Mouse (Mus musculus) heart, embryonic 13.5 days (tissue): ENCODE data around the gene Mdm2. TPM values are rescaled to one million over a fixed set of nuclear protein-coding genes. Genes with fewer than 3 reads are reported as not detected.
A peak's percentile ranks its signal among the peaks of the same experiment; 100 is the strongest.
"Not testable (repeated sequence)": the region's sequence is repeated elsewhere in the genome, so short reads cannot be mapped to it uniquely, and the experiment has no call there.

Source experiments
- ATAC-seq: fragments of 200-750 bp; cut with Nextera tagmentation; 2 replicates; pipeline ENCODE4 v1.8.0; 2017; ENCODE audit warnings: moderate TSS enrichment; ENCODE audit not compliant: insufficient number of reproducible peaks, low FRiP score, low TSS enrichment; ENCODE audit errors: extremely low read depth
- H3K27ac ChIP-seq: fragments of 300-500 bp; sonication (generic); replicated peaks from 2 replicates; pipeline ENCODE4 v1.5.1; 2015; ENCODE audit warnings: moderate library complexity, mild to moderate bottlenecking, inconsistent platforms
- H3K27me3 ChIP-seq: fragments of 300-500 bp; sonication (generic); replicated peaks from 2 replicates; pipeline ENCODE4 v1.6.1; 2015; ENCODE audit warnings: mild to moderate bottlenecking, inconsistent platforms
- H3K36me3 ChIP-seq: fragments of 300-500 bp; sonication (generic); 2 replicates; pipeline ENCODE4 v1.6.1; 2015; ENCODE audit warnings: mild to moderate bottlenecking, inconsistent platforms
- H3K4me1 ChIP-seq: fragments of 300-500 bp; sonication (generic); 2 replicates; pipeline ENCODE4 v1.6.1; 2015; ENCODE audit warnings: inconsistent platforms
- H3K4me2 ChIP-seq: fragments of 300-500 bp; sonication (generic); 2 replicates; pipeline ENCODE4 v1.6.1; 2015; ENCODE audit warnings: inconsistent platforms, mild to moderate bottlenecking, moderate library complexity
- H3K4me3 ChIP-seq: fragments of 300-500 bp; sonication (generic); 2 replicates; pipeline ENCODE4 v1.5.1; 2015; ENCODE audit warnings: moderate library complexity, mild to moderate bottlenecking, inconsistent platforms
- H3K9ac ChIP-seq: fragments of 300-500 bp; sonication (generic); 2 replicates; pipeline ENCODE4 v1.6.1; 2015; ENCODE audit warnings: inconsistent platforms, mild to moderate bottlenecking, moderate library complexity
- H3K9me3 ChIP-seq: fragments of 300-500 bp; sonication (generic); 2 replicates; pipeline ENCODE4 v1.6.1; 2016; ENCODE audit warnings: inconsistent platforms
- WGBS: fragments of 180-500 bp; shearing (Covaris S2); methylation state at CpG from one replicate; pipeline ENCODE4 v1.1.7; 2015; ENCODE audit warnings: mixed read lengths; 5-methylcytosine and 5-hydroxymethylcytosine counted together
- polyA plus RNA-seq: library from polyadenylated mRNA; unstranded; fragments of >200 nt; fragmentation: Nextera tagmentation; extraction: Ambion mirVana; gene quantifications from 2 replicates; pipeline ENCODE4 v1.2.1, GENCODE M21; 2015

Gene Mdm2
- polyA plus RNA-seq, 1 experiment from 2014 or later = 38.7 TPM

DNA sequence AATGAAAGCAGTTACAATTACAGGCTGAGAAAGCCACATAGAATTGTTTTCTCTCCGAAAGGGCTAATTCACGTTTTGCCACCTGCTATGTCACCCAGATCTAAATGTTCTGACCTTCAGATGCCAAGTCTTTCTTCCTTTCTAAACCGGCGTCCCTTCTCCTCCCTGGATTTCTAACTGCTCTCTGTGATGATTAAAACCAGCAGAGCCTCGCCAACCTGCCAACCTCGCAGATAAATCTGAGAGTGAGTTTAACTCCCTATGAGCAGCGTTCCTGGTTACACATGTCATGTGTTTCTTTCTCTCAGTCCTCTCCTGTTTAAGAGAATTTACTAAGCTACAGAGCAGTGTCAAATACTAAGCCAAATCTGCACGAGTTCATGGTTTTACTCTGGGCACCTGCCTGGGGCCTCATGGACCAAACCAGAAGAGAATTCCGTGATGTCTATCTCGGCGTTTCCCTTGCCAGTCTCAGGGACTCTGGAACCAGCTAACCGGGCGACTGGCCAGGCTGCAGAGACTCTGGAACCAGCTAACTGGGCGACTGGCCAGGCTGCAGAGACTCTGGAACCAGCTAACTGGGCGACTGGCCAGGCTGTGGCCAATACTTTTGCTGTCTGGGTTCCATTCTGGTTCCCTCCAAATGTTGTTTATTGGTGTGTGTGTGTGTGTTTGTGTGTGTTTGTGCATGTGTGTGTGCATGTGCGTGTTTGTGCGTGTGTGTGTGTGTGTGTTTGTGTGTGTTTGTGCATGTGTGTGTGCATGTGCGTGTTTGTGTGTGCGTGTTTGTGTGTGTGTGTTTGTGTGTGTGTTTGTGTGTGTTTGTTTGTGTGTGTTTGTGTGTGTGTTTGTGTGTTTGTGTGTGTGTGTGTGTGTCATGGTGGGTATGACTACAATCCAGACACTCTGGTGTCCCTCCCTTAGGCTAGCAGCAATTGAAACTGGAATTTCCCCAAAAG lies 7.9 kb upstream of the Mdm2 start:
- H3K9ac ChIP-seq = peak overlapping the region; percentile 66
- H3K36me3 ChIP-seq = no peaks in the 10 kb centered on the region
- H3K4me3 ChIP-seq = no peak overlapping the region
- ATAC-seq = no peak
- peak overlapping the region; percentile 42 for H3K4me2 ChIP-seq
- H3K4me1 ChIP-seq = peaks cover 21% of the 10 kb centered on the region
- peak overlapping the region; percentile 62 for H3K27ac ChIP-seq
- no peaks in the 10 kb centered on the region for H3K27me3 ChIP-seq
- H3K9me3 ChIP-seq = no peaks in the 10 kb centered on the region
- 50% methylated on average over 19 of the region's 19 CpGs for WGBS

DNA sequence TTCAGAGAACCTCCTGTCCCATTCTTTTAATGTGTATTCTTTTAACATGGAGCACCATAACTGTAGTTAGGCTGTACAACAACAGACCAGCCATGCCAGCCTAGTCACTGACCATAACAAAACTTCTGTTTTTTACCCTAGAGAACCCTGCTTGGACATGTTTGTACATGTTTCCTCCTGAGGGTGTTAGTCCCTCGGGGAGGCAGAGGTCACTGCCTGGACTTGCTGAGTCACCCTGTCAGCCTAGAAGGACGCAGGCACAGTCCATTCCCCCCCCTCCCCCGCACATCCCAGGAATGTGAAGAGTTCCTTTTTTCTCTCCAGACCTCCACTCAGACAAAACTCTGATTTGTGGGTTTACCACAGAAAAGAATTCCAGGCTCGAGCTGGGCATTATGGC lies 7.0 kb upstream of the Mdm2 start:
- H3K4me2 ChIP-seq = peak overlapping the region; percentile 42
- H3K27ac ChIP-seq = peak overlapping the region; percentile 62
- no peaks in the 10 kb centered on the region for H3K9me3 ChIP-seq
- peak; percentile 57; the same call in 1 of the 2 replicates for ATAC-seq
- WGBS = 5% methylated on average over 4 of the region's 4 CpGs
- H3K27me3 ChIP-seq = no peaks in the 10 kb centered on the region
- H3K4me3 ChIP-seq = no peak overlapping the region
- H3K36me3 ChIP-seq = no peaks in the 10 kb centered on the region
- H3K9ac ChIP-seq = peak overlapping the region; percentile 66
- H3K4me1 ChIP-seq = peaks cover 21% of the 10 kb centered on the region

DNA sequence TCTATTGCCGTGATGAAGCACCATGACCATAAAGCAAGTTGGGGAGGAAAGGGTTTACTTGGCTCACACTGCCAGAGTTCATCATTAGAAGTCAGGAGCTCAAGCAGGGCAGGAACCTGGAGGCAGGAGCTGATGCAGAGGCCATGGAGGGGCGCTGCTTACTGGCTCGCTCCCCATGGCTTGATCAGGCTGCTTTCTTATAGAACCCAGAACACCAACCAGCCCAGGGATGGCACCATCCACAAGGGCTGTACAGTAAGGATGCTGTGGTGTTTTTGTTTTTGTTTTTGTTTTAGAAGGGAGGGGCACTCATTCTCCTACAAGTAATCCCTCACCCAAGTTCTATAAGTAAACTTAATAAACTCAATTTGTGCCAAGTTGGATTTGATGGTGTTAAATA lies 6.1 kb upstream of the Mdm2 start:
- Histone ChIP-seq H3K4me1 (peaks cover 21% of the 10 kb centered on the region), H3K9ac (no peak overlapping the region), H3K27ac (no peak overlapping the region), H3K4me2 (no peak overlapping the region), H3K27me3 (no peaks in the 10 kb centered on the region), H3K4me3 (no peak overlapping the region), H3K9me3 (no peaks in the 10 kb centered on the region), H3K36me3 (no peaks in the 10 kb centered on the region)
- no peak for ATAC-seq
- 86% methylated on average over 3 of the region's 3 CpGs for WGBS

DNA sequence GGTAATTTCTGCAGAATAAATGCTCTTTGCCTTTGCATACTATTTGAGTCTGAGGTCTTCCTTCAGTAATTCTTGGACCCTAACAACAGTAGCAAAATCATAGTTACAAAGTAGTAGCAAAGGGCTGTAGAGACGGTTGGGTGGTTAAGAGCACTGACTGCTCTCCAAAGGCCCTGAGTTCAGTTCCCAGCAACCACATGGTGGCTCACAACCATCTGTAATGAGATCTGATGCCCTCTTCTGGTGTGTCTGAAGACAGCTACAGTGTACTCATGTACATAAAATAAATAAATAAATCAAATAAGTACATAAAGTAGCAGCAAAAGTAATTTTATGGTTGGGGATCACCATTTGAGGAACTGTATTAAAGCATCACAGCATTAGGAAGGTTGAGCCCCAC lies 5.1 kb upstream of the Mdm2 start:
- H3K4me1 ChIP-seq = peaks cover 28% of the 10 kb centered on the region
- not testable (repeated sequence) for H3K36me3 ChIP-seq, H3K9me3 ChIP-seq, ATAC-seq, H3K27me3 ChIP-seq, H3K4me2 ChIP-seq, H3K9ac ChIP-seq, H3K4me3 ChIP-seq, H3K27ac ChIP-seq
- WGBS = 89% methylated on average over 1 of the region's 1 CpGs

DNA sequence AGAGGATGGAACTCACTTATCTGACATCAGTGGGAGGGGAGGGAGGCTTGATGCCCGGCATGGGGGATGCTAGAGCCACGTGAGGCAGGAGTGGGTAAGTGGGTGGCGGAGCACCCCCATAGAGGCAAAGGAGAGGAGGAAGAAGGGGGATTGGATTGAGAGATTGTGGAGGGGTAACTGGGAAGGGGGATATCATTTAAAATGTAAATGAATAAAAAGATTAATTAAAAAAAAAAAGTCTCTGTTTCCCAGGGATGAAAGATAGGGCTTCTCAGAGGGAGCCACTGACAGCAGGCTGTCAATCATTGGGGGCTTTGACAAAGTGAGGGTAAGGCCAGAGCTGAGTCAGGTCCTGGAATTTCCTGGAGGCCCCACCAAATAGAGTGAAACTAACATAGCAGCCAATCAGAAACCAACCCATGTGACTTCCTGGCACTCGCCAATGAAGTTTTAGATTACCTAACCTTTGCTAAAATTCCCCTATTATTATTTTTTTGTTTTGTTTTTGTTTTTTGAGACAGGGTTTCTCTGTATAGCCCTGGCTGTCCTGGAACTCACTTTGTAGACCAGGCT lies 4.5 kb upstream of the Mdm2 start:
- peaks cover 28% of the 10 kb centered on the region for H3K4me1 ChIP-seq
- no peaks in the 10 kb centered on the region for H3K27me3 ChIP-seq
- no peak overlapping the region for H3K27ac ChIP-seq
- no peaks in the 10 kb centered on the region for H3K36me3 ChIP-seq
- H3K4me2 ChIP-seq = no peak overlapping the region
- WGBS = 64% methylated on average over 4 of the region's 4 CpGs
- ATAC-seq = no peak
- no peak overlapping the region for H3K9ac ChIP-seq
- no peak overlapping the region for H3K4me3 ChIP-seq
- H3K9me3 ChIP-seq = no peaks in the 10 kb centered on the region

DNA sequence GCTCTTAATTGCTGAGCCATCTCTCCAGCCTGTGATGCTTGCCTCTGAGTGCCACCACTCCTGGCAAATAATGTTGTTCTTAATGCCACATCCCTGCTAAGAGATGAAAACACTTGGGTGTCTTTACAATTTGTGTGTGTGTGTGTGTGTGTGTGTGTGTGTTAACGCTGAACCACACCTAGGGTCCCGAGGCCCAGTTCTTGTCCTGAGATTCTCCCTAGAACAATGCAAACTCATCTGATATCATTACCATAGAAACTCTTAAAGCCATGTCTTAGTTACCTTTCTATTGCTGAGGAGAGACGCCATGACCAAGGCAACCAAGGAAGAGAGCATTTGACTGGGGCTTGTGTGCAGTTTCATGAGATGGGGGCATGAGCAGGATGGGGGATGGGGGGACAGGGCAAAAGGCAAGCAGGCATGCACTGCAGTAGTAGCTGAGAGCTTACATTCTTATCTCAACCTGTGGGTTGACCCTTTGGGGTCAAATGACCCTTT lies 3.5 kb upstream of the Mdm2 start:
- Histone ChIP-seq H3K27me3 (no peaks in the 10 kb centered on the region), H3K9me3 (no peaks in the 10 kb centered on the region), H3K4me2 (no peak overlapping the region), H3K4me1 (peaks cover 33% of the 10 kb centered on the region), H3K4me3 (no peak overlapping the region), H3K27ac (no peak overlapping the region), H3K36me3 (no peaks in the 10 kb centered on the region), H3K9ac (no peak overlapping the region)
- no peak for ATAC-seq
- WGBS = 79% methylated on average over 3 of the region's 3 CpGs

DNA sequence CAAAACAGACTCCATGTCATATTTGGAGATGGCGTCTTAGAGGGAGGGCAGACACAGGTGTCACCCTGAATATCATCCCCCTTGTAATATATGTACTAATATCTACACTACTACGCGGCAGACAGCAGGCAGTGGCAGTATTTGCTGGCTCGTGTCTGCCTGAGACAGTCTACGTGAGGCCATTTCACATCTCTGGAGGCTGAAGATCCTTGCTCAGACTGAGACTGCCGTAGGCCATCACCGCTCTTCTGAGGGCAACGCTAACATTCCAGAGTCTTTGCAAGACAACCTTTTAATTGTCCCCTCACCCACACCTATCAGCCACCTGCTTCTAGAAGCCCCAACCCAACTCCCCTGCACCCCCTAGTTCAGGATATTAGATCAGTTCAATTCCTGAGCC lies 2.9 kb upstream of the Mdm2 start:
- no peak overlapping the region for H3K27ac ChIP-seq
- 90% methylated on average over 8 of the region's 8 CpGs for WGBS
- no peak for ATAC-seq

DNA sequence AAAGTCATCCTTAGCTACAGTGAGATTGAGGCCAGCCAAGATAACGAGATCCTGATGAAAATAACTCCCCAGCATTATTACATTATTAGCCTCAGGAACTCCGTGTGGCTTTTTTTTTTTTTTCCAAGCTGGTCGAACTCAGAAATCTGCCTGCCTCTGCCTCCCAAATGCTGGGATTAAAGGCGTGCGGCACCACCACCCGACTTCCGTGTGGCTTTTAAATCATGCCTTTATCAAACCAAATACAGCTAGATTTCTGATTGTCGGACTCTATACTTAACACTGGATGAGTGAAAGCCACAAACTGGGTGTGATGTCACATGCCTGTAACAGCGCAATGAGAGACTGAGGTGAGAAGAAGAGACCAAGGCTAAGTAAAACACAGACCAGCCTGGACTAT lies 2.3 kb upstream of the Mdm2 start:
- H3K4me3 ChIP-seq = no peak overlapping the region
- peaks cover 31% of the 10 kb centered on the region for H3K4me1 ChIP-seq
- H3K27ac ChIP-seq = no peak overlapping the region
- ATAC-seq = no peak
- H3K36me3 ChIP-seq = peaks cover 8% of the 10 kb centered on the region
- 84% methylated on average over 9 of the region's 9 CpGs for WGBS
- H3K9me3 ChIP-seq = no peaks in the 10 kb centered on the region
- H3K4me2 ChIP-seq = no peak overlapping the region
- H3K9ac ChIP-seq = no peak overlapping the region
- H3K27me3 ChIP-seq = no peaks in the 10 kb centered on the region

More for the DNA sequence above, 2.9 kb upstream of the Mdm2 start:
- Histone ChIP-seq H3K27me3 (no peaks in the 10 kb centered on the region), H3K9me3 (no peaks in the 10 kb centered on the region), H3K36me3 (peaks cover 4% of the 10 kb centered on the region), H3K4me3 (no peak overlapping the region), H3K4me1 (peaks cover 37% of the 10 kb centered on the region), H3K9ac (no peak overlapping the region), H3K4me2 (no peak overlapping the region)

DNA sequence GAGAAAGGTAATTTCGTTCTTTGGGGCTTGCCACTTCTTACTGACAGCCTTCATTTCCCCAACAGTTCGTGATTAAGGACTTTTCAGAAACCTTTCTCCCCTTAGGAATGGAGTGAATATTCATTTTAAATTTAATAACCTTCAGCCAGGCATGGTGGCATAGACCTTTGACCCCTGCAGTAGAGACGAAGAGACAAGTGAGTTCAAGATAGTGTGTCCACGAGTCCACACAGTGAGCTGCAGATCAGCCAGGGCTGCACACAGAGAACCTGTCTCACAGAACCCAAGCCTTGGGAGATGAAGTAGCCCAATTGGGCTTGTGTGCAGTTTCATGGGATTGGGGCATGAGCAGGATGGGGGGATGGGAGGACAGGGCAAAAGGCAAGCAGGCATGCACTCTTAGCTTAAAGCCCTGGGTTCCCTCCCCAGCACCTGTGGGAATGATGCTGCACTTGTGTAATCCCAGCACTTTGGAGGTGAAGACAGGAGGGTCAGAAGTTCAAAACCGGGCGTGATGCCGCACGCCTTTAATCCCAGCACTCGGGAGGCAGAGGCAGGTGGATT lies 1.7 kb upstream of the Mdm2 start:
- no peak overlapping the region for H3K9ac ChIP-seq
- H3K27ac ChIP-seq = no peak overlapping the region
- no peaks in the 10 kb centered on the region for H3K27me3 ChIP-seq
- H3K4me3 ChIP-seq = no peak overlapping the region
- peaks cover 14% of the 10 kb centered on the region for H3K36me3 ChIP-seq
- H3K4me2 ChIP-seq = no peak overlapping the region
- peaks cover 31% of the 10 kb centered on the region for H3K4me1 ChIP-seq
- ATAC-seq = no peak
- WGBS = 80% methylated on average over 9 of the region's 9 CpGs
- H3K9me3 ChIP-seq = no peaks in the 10 kb centered on the region

DNA sequence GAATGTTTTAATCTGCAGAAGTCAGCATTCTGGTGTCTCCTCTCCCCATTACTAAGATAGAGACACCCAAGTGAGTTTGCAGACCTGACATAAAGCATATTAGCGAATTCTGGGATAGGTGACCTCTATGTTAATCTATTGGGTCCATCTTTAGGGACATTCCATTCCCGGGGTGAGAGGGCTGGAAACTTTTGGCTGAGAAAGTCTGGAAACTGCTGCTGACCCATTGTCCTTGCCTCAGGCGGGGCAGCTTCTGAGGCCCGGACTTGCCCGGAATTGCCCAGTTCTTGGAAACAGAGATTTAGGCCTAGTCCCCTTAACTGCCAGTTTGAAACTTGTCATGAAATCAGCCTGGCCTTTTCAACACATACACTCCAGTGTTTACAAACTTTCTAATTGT lies 850 bp upstream of the Mdm2 start:
- Histone ChIP-seq H3K4me1 (peaks cover 32% of the 10 kb centered on the region), H3K4me3 (peak overlapping the region; percentile 92), H3K9me3 (no peaks in the 10 kb centered on the region), H3K9ac (peak overlapping the region; percentile 100; the same call in 1 of the 2 replicates), H3K36me3 (peaks cover 22% of the 10 kb centered on the region), H3K27ac (peak overlapping the region; percentile 99; the same call in 1 of the 2 replicates), H3K4me2 (peak overlapping the region; percentile 76), H3K27me3 (no peaks in the 10 kb centered on the region)
- ATAC-seq = no peak
- WGBS = 66% methylated on average over 5 of the region's 5 CpGs

DNA sequence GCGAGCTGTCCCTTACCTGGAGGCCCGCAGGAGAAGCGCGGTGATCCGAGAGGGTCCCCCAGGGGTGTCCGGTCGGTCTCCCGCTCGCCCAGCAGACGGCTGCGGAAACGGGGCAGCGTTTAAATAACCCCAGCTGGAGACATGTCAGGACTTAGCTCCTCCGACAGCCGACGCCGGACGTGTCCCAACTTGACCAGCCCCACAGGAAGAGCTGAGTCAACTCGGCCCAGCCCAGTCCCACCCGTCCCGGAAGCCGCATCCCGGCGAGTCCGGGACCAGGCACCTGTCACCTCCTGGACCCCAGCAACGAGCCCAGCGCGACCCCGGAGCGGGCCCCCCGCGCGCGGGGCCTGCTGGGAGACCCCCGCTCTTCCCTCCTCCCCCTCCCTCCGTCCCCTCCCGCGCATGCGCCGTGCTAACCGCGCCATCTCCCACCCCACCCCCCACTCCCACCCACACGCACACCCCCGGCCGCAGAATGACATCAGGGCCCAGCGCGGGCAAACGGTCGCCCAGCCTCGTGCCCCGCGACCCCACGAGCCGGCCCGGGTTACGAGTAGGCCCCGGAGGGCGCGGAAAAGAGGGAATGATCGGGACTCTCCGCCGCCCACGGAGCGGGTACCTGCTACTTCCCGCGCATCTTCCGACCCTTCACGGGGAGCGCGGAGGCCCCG lies 491 bp downstream of the Mdm2 start:
- WGBS = under 1% methylated on average over 65 of the region's 71 CpGs
- no peaks in the 10 kb centered on the region for H3K9me3 ChIP-seq
- peak overlapping the region; percentile 99 for H3K27ac ChIP-seq
- peaks cover 33% of the 10 kb centered on the region for H3K36me3 ChIP-seq
- peak overlapping the region; percentile 100 for H3K9ac ChIP-seq
- H3K4me3 ChIP-seq = peak overlapping the region; percentile 92
- H3K4me2 ChIP-seq = peak overlapping the region; percentile 83
- peaks cover 34% of the 10 kb centered on the region for H3K4me1 ChIP-seq
- H3K27me3 ChIP-seq = no peaks in the 10 kb centered on the region
- ATAC-seq = peak; percentile 74
